Mouse (Mus musculus) right cerebral cortex, adult 2 months (tissue): ENCODE data around the gene Emilin1.

Experiments used
- DNase-seq, 2 experiments: peaks; one replicate each; pipeline ENCODE4 v3.0.0; 2021 to 2022; ENCODE audit warnings: low spot score in 2 of 2

The Emilin1 gene

DNA sequence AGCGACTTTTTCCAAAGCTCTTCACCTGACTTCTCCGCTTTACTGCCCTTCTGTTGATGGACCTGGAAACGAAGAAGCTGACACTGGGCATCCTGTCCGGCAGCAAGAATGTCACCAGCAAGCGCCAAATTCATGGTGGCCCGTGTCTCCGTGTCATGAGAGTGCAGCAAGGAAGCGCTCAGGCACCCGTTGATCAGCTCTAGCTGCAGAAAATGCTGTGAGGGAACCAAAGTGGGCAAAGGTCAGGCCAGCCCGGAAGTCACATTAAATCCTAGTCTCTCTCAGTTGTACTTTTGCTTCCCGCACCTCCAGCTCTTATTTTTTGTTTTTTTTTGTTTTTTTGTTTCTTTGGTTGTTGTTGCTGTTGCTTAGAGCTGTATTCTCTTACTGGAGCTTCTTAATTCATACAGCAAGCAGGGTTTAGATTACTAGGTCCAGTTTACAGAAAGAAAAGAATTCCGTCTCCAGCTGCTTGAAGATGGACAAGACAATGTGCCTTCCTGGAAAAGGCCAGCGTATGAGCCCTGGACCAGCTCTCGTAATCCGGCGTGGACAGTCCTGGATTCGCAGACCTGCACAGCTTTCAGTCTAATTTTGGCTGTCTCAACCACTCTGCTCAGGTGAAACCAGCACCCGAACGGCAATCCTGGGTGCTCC is 46.1 kb downstream of the Emilin1 start:
- no peak for DNase-seq

GRCm38 (mm10) chr5:30959966-30960501 is 46.8 kb downstream of the Emilin1 start, which contains the start of gene Preb:
Gene Preb, minus strand, starts transcription at chr5:30960361.
- DNase-seq, result peak; percentile 99 to 100

DNA sequence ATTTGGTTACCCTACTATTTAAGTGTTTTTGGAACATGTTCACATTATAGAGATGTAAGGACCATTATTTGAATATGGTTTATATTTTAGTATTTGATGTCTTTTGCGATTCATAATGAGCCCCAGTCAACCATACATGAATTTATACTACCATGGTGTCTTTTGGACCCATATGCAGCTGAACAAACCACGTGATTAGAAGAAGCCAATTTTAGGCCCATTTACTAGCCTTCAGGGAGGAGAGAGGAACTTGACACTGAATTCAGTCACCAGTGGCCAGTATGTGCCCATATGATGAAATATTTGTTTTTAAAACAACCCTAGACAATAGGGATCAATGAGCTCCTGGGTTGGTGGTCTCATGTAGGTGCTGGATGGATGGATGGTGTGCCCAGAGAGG is 47.6 kb downstream of the Emilin1 start:
- DNase-seq, result no peak

- DNase-seq, result no peak
Observed at GRCm38 (mm10) chr5:30961545-30962505, 48.6 kb downstream of the Emilin1 start.

DNA sequence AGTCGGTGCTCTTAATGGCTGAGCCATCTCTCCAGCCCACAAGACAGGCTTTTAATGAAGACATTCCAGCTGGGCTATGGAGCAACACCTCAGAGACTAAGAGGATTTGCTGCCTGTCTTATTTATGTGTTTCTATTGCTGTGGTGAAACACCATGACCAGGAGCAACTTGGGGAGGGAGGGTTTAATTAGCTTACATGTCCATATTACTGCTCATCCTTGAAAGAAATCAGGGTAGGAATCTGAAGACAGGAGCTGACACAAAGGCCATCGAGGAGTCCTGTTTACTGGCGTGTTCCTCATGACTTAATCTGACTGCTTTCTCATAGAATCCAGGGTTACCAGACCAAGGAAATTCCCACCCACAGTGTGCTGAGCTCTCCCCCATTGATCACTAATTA is 50.7 kb downstream of the Emilin1 start:
- DNase-seq, result no peak

GRCm38 (mm10) chr5:30966189-30966588 is 53.0 kb downstream of the Emilin1 start:
- DNase-seq, result no peak

DNA sequence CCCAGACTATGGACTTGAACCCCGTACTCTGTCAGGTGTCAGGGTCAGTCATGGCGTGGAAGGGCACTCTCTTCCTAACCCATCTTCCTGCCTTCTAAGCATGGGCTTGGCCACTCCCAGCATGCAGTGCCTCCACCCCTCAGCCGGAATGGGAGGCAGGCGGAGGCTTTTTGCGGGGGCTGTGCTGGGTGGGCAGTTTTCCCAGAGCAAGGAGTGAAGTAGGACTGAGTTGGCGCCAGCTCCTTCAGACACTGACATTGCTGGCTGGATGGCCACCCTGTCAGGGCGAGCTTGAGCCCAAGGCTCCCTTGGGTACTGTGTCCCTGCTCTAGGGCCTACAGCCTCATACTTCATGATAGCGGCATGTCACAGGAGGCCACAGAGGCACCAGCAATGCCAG is 55.2 kb downstream of the Emilin1 start, which contains the start of gene Tcf23:
Gene Tcf23 (plus strand): TSS at position 247 of the 400 bp plus-strand sequence.
- no peak for DNase-seq

- DNase-seq, result no peak
Observed at GRCm38 (mm10) chr5:30969440-30969839, 56.2 kb downstream of the Emilin1 start.
